Mouse (Mus musculus) midbrain, embryonic 11.5 days (tissue): ENCODE measurements at regions not wholly inside any gene's neighbourhood (a gene's known extent, or its start where the extent isn't known, plus 50 kb on each side); places are given as distances from the start of the nearest gene placed in this dataset.
A peak's percentile ranks its signal among the peaks of the same experiment; 100 is the strongest.

ENCODE experiments used
- ATAC-seq: fragments of 200-750 bp; cut with Nextera tagmentation; 2 replicates; pipeline ENCODE4 v1.8.0; 2017; ENCODE audit warnings: moderate TSS enrichment, moderate library complexity; ENCODE audit not compliant: low FRiP score
- DNase-seq: peaks from one replicate; pipeline ENCODE4 v3.0.0; 2015; ENCODE audit warnings: low spot score; ENCODE audit errors: missing footprints
- H3K27ac ChIP-seq: fragments of 300-500 bp; sonication (generic); 2 replicates; pipeline ENCODE4 v1.5.1; 2014; ENCODE audit warnings: low read depth, low read length
- H3K27me3 ChIP-seq: fragments of 300-500 bp; sonication (generic); 2 replicates; pipeline ENCODE4 v1.6.1; 2014; ENCODE audit warnings: mild to moderate bottlenecking, low read length, moderate library complexity, mixed read lengths; ENCODE audit not compliant: control insufficient read depth, insufficient read depth
- H3K36me3 ChIP-seq: fragments of 300-500 bp; sonication (generic); 2 replicates; pipeline ENCODE4 v1.6.1; 2014; ENCODE audit warnings: mild to moderate bottlenecking, low read length, moderate library complexity, mixed read lengths; ENCODE audit not compliant: control insufficient read depth, insufficient read depth
- H3K4me1 ChIP-seq: fragments of 300-500 bp; sonication (generic); 2 replicates; pipeline ENCODE4 v1.6.1; 2014; ENCODE audit warnings: low read length; ENCODE audit not compliant: control insufficient read depth, insufficient read depth
- H3K4me2 ChIP-seq: fragments of 300-500 bp; sonication (generic); 2 replicates; pipeline ENCODE4 v1.6.1; 2014; ENCODE audit warnings: mild to moderate bottlenecking, moderate library complexity
- H3K4me3 ChIP-seq: fragments of 300-500 bp; sonication (generic); 2 replicates; pipeline ENCODE4 v1.5.1; 2014; ENCODE audit warnings: low read depth, low read length
- H3K9ac ChIP-seq: fragments of 300-500 bp; sonication (generic); 2 replicates; pipeline ENCODE4 v1.6.1; 2014; ENCODE audit warnings: low read length
- H3K9me3 ChIP-seq: fragments of 300-500 bp; sonication (generic); 2 replicates; pipeline ENCODE4 v1.6.1; 2016; ENCODE audit warnings: low read length; ENCODE audit not compliant: control insufficient read depth
- WGBS: fragments of 180-500 bp; shearing (Covaris S2); extraction: QIAGEN DNeasy Blood & Tissue Kit; methylation state at CpG from one replicate; pipeline ENCODE4 v1.1.7; 2014; 5-methylcytosine and 5-hydroxymethylcytosine counted together

DNA sequence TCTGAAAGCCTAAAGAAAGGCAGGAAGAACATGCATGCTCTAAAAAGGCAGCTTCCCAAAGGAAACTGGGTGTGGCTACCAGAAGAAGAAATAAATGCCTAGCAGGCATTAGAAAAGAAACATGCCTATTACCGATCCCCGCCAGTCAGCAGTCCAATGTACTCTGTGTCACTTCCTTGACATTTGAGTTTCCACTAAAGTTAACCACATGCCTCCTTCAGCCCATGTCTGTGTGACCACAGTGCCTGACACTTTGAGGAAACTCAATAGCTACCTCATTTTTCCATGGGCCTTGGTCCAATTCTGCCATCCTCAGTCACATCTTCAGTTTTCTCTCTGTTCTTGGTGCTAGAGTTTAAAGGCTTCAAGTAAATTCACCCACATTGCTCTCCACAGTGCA lies 233.7 kb upstream of the Isx start:
- no peak for ATAC-seq
- no peak overlapping the region for H3K4me3 ChIP-seq
- no peak for DNase-seq
- no peaks in the 10 kb centered on the region for H3K9me3 ChIP-seq
- no peak overlapping the region for H3K4me2 ChIP-seq
- H3K4me1 ChIP-seq, result no peaks in the 10 kb centered on the region
- H3K36me3 ChIP-seq, result no peaks in the 10 kb centered on the region
- no peaks in the 10 kb centered on the region for H3K27me3 ChIP-seq
- 98% methylated on average over 2 of the region's 2 CpGs for WGBS
- no peak overlapping the region for H3K27ac ChIP-seq
- H3K9ac ChIP-seq, result no peak overlapping the region

DNA sequence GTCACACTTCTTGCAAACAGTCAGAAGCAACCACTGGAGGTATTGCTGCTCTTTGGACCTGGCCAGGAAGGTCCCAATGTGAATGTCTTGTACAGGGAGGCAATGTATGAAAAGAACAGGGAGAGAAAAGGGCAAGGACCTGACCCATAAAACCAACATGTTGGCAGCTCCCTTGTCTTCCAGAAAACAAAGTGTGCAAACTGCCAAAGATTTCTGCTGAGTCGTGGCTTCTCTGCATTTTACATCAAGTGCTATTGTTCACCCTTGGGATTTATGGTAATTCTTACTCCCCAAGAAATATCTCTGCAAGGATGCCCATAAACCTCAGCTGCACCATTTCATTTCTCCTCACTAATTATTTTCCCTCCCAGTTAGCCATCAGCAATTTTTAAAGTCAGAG lies 232.3 kb upstream of the Isx start:
- Histone ChIP-seq H3K27me3 (no peaks in the 10 kb centered on the region), H3K27ac (no peak overlapping the region), H3K9ac (no peak overlapping the region), H3K4me1 (no peaks in the 10 kb centered on the region), H3K9me3 (no peaks in the 10 kb centered on the region), H3K4me2 (no peak overlapping the region), H3K4me3 (no peak overlapping the region), H3K36me3 (no peaks in the 10 kb centered on the region)
- ATAC-seq (no peak), DNase-seq (no peak)
- 48% methylated on average over 1 of the region's 1 CpGs for WGBS

GRCm38 (mm10) chr8:74659950-74660349 lies 213.0 kb upstream of the Isx start:
- H3K4me1 ChIP-seq, result no peaks in the 10 kb centered on the region
- H3K27me3 ChIP-seq, result no peaks in the 10 kb centered on the region
- no peak overlapping the region for H3K27ac ChIP-seq
- H3K4me2 ChIP-seq, result no peak overlapping the region
- no peak overlapping the region for H3K4me3 ChIP-seq
- no peaks in the 10 kb centered on the region for H3K36me3 ChIP-seq
- no peak overlapping the region for H3K9ac ChIP-seq
- DNase-seq (no peak), ATAC-seq (no peak)
- no peaks in the 10 kb centered on the region for H3K9me3 ChIP-seq
- 83% methylated on average over 1 of the region's 1 CpGs for WGBS

GRCm38 (mm10) chr8:74688342-74688741 lies 184.6 kb upstream of the Isx start:
- no peak overlapping the region for H3K4me2 ChIP-seq
- no peaks in the 10 kb centered on the region for H3K36me3 ChIP-seq
- H3K9ac ChIP-seq, result no peak overlapping the region
- ATAC-seq, result peak; percentile 73
- no peaks in the 10 kb centered on the region for H3K9me3 ChIP-seq
- H3K4me1 ChIP-seq, result no peaks in the 10 kb centered on the region; the same call in 1 of the 2 replicates
- H3K27me3 ChIP-seq, result no peaks in the 10 kb centered on the region
- no peak overlapping the region for H3K4me3 ChIP-seq
- no peak for DNase-seq
- no peak overlapping the region for H3K27ac ChIP-seq

GRCm38 (mm10) chr8:74696001-74696400 lies 177.0 kb upstream of the Isx start:
- no peak for DNase-seq
- Histone ChIP-seq H3K36me3 (no peaks in the 10 kb centered on the region), H3K4me3 (no peak overlapping the region), H3K4me2 (no peak overlapping the region), H3K9ac (no peak overlapping the region), H3K27me3 (no peaks in the 10 kb centered on the region), H3K9me3 (no peaks in the 10 kb centered on the region), H3K4me1 (no peaks in the 10 kb centered on the region), H3K27ac (no peak overlapping the region)
- ATAC-seq, result no peak

DNA sequence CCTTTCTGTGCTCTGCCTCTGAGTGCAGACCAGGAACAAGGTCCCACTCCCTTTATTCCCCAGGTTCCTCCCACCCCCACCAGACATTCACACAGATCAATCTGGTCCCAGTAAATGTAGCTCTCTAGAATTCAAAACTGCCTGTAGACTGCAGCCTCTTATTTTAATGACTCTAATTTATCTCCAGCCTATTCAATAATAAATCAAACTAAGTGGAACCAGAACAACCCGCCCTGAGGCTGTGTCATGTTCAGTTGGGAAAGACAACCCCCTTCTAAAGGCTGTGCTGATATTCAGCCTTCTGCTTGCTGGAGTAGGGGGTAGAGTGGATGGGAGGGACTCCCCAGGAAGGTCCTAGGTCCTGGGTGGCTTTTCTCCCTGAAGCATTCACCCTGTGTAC lies 175.7 kb upstream of the Isx start:
- H3K4me1 ChIP-seq, result no peaks in the 10 kb centered on the region
- H3K4me2 ChIP-seq, result no peak overlapping the region
- H3K36me3 ChIP-seq, result no peaks in the 10 kb centered on the region
- no peak for ATAC-seq
- H3K27me3 ChIP-seq, result no peaks in the 10 kb centered on the region
- 86% methylated on average over 1 of the region's 1 CpGs for WGBS
- H3K9me3 ChIP-seq, result no peaks in the 10 kb centered on the region
- H3K9ac ChIP-seq, result no peak overlapping the region
- H3K27ac ChIP-seq, result no peak overlapping the region
- H3K4me3 ChIP-seq, result no peak overlapping the region
- DNase-seq, result peak; percentile 21

- Histone ChIP-seq H3K9ac (no peak overlapping the region), H3K27me3 (no peaks in the 10 kb centered on the region), H3K4me1 (no peaks in the 10 kb centered on the region), H3K4me2 (no peak overlapping the region), H3K4me3 (no peak overlapping the region), H3K27ac (no peak overlapping the region), H3K9me3 (no peaks in the 10 kb centered on the region), H3K36me3 (no peaks in the 10 kb centered on the region)
- ATAC-seq, result no peak
- WGBS, result 75% methylated on average over 3 of the region's 3 CpGs
- no peak for DNase-seq
These were observed 160.4 kb upstream of the Isx start for GRCm38 (mm10) chr8:74712617-74713016.

GRCm38 (mm10) chr8:74716030-74716429 lies 156.9 kb upstream of the Isx start:
- no peak for ATAC-seq
- H3K4me1 ChIP-seq, result no peaks in the 10 kb centered on the region

GRCm38 (mm10) chr8:74764728-74765127 lies 108.2 kb upstream of the Isx start:
- 74% methylated on average over 3 of the region's 3 CpGs for WGBS
- Histone ChIP-seq H3K9me3 (no peaks in the 10 kb centered on the region), H3K9ac (no peak overlapping the region), H3K27me3 (no peaks in the 10 kb centered on the region), H3K27ac (no peak overlapping the region), H3K36me3 (no peaks in the 10 kb centered on the region), H3K4me1 (no peaks in the 10 kb centered on the region), H3K4me2 (no peak overlapping the region), H3K4me3 (no peak overlapping the region)
- DNase-seq, result no peak
- ATAC-seq, result no peak

More at GRCm38 (mm10) chr8:74716030-74716429, 156.9 kb upstream of the Isx start:
- no peak overlapping the region for H3K9ac ChIP-seq
- 63% methylated on average over 5 of the region's 5 CpGs for WGBS
- no peaks in the 10 kb centered on the region for H3K9me3 ChIP-seq
- no peak overlapping the region for H3K4me2 ChIP-seq
- peak; percentile 44 for DNase-seq
- no peaks in the 10 kb centered on the region for H3K36me3 ChIP-seq
- H3K4me3 ChIP-seq, result no peak overlapping the region
- H3K27ac ChIP-seq, result no peak overlapping the region
- H3K27me3 ChIP-seq, result no peaks in the 10 kb centered on the region

DNA sequence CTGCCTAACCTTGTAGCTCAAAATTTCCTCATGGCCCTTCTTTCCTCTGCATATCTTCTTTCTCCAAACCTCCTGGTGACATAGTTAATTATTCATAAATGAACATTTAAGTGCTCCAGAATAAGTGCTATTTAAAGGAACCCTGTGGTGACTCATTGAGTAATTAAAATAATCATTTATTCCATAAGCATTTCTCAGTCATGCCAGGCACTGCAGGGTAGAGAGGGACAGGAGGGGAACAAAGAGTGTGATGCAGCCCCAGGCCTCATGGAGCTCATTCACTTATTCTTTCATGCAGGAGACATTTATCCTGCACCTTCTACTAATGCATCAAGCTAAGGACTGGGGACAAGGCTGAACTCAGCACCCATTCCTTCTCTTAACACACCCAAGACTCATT lies 97.4 kb upstream of the Isx start:
- Histone ChIP-seq H3K4me3 (no peak overlapping the region), H3K4me1 (no peaks in the 10 kb centered on the region), H3K9ac (no peak overlapping the region), H3K27me3 (no peaks in the 10 kb centered on the region), H3K9me3 (no peaks in the 10 kb centered on the region), H3K27ac (no peak overlapping the region), H3K4me2 (no peak overlapping the region), H3K36me3 (no peaks in the 10 kb centered on the region)
- DNase-seq (no peak), ATAC-seq (no peak)
